Mouse (Mus musculus) myocyte (in vitro differentiated cells): Measurements from ENCODE around the gene Usp6nl.

Experiments used
- CEBPB ChIP-seq: IDR thresholded peaks from 2 replicates; pipeline ENCODE4 v1.6.1; 2011; ENCODE audit warnings: mild to moderate bottlenecking, moderate library complexity; ENCODE audit not compliant: poor library complexity, insufficient read depth, severe bottlenecking
- MAX ChIP-seq: IDR thresholded peaks from one replicate; pipeline ENCODE4 v1.6.1; 2011; ENCODE audit warnings: low read depth, mild to moderate bottlenecking, control low read depth
- POLR2A ChIP-seq: IDR thresholded peaks from one replicate; pipeline ENCODE4 v1.6.1; 2011; ENCODE audit warnings: low read depth, mild to moderate bottlenecking, control low read depth, moderate library complexity; ENCODE audit not compliant: insufficient read length
- POLR2AphosphoS2 ChIP-seq: IDR thresholded peaks from one replicate; pipeline ENCODE4 v1.6.1; 2011; ENCODE audit warnings: low read depth, control low read depth; ENCODE audit not compliant: insufficient read length
- USF1 ChIP-seq: IDR thresholded peaks from one replicate; pipeline ENCODE4 v1.6.1; 2011; ENCODE audit warnings: low read depth, mild to moderate bottlenecking, control low read depth, moderate library complexity

DNA sequence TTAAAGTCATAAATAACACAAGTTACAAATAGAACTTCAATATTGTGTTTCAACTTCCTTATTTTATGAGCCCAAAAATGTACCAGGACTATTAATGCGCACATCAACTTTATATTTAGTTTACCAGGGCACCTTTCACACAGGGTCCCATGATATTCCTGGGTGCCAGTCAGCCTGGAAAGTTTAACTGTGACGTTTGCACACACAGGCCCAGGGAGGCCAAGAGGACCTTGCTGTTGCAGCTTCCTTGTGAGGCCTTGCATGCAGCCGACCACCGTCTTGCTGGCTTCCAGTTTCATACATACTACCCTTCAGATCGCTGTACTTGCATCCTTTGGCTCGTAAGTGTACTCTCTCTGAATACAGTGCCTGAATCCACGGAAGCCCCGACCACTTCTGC lies 8.3 kb downstream of the Usp6nl start:
- TF ChIP-seq POLR2A = no peak
- no peak for TF ChIP-seq CEBPB
- no peak for TF ChIP-seq USF1
- no peak for TF ChIP-seq MAX
- TF ChIP-seq POLR2AphosphoS2 = no peak
